In the genomic region with DNA sequence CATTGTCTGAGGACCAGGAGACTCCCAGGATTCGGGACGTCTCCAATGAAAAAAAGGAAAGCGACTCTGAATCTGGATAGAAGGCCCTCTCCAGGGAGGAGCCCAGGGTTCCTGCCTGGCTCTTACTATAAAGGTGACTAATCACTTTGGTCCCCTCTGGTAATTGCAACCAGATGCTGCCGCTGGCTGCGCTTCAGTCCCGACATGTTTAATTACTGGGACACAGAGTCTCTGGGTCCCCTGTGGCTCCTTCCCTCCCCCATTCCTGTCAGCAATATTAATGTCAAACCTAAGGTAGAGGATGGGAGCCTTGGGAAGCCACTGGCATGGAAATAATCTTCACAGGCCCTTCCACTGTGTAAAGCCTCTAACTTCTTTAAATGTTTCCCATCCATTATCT, we compare ENCODE assay signal across 14 mouse cellular contexts. TPM values are rescaled to one million over a fixed set of nuclear protein-coding genes. Genes with fewer than 3 reads are reported as not detected.
DNase-seq lines count a peak whose midpoint lies in the region; ATAC-seq and TF ChIP-seq lines count a peak whose summit lies in the region.
"Had no signal": no experiment of that assay in that cellular context is flagged by ENCODE, and none has a peak within 500 bp of the region (broad histone marks: within the 10 kb centered on the region; RNA-seq: fewer than 3 reads in every experiment).

No protein-coding gene starts in this region.

- H3K27me3 ChIP-seq in midbrain, postnatal 0 days (ENCODE audit: insufficient read depth, low read length), result no peaks in the 10 kb centered on the region
- no peaks in the 10 kb centered on the region for H3K27me3 ChIP-seq in midbrain, embryonic 16.5 days (ENCODE audit: control insufficient read depth, insufficient read depth, low read depth, low read length)
- H3K27me3 ChIP-seq in embryonic facial prominence, embryonic 10.5 days (replicated peaks; ENCODE audit: low read depth, poor library complexity, severe bottlenecking), result peaks cover 27% of the 10 kb centered on the region
- H3K27me3 ChIP-seq in hindbrain, embryonic 15.5 days, result no peaks in the 10 kb centered on the region
- peaks cover 21% of the 10 kb centered on the region; the same call in 1 of the 2 replicates for H3K27me3 ChIP-seq in liver, embryonic 12.5 days (replicated peaks)

- no peaks in the 10 kb centered on the region for H3K36me3 ChIP-seq in midbrain, postnatal 0 days (ENCODE audit: insufficient read depth, low read length)
- no peaks in the 10 kb centered on the region for H3K36me3 ChIP-seq in midbrain, embryonic 16.5 days (ENCODE audit: control insufficient read depth, insufficient read depth, low read length)
- H3K36me3 ChIP-seq in embryonic facial prominence, embryonic 10.5 days (replicated peaks), result no peaks in the 10 kb centered on the region
- H3K36me3 ChIP-seq in hindbrain, embryonic 15.5 days, result no peaks in the 10 kb centered on the region
- no peaks in the 10 kb centered on the region for H3K36me3 ChIP-seq in liver, embryonic 12.5 days
- H3K36me3 ChIP-seq: G1E had no signal

- no peak overlapping the region for H3K4me2 ChIP-seq in midbrain, postnatal 0 days (ENCODE audit: low read depth, low read length, poor library complexity, severe bottlenecking)
- H3K4me2 ChIP-seq in midbrain, embryonic 16.5 days (ENCODE audit: low read length), result no peak overlapping the region
- no peak overlapping the region for H3K4me2 ChIP-seq in hindbrain, embryonic 15.5 days
- no peak overlapping the region for H3K4me2 ChIP-seq in liver, embryonic 12.5 days

- DNase-seq in midbrain, postnatal 0 days (ENCODE audit: low spot score), result peak; percentile 44
- DNase-seq in embryonic facial prominence, embryonic 10.5 days (ENCODE audit: low spot score), result peak; percentile 73
- no peak for DNase-seq in left cerebral cortex, postnatal 10 days (ENCODE audit: extremely low spot score in 1 of 2, low spot score in 2 of 2)
- DNase-seq: cerebellum, adult 11 months; kidney, postnatal 36 days; liver; right cerebral cortex, postnatal 4 days had no signal

- intact Hi-C loops in left cerebral cortex, postnatal 10 days (cut with DNase I), result no loop called here

- TF ChIP-seq CTCF in midbrain, postnatal 0 days (IDR thresholded peaks at IDR 0.05), result no peak

- H3K4me1 ChIP-seq in midbrain, postnatal 0 days (ENCODE audit: insufficient read depth, low read length), result no peaks in the 10 kb centered on the region
- 0 out of 2 replicates have a peak, but pooled peaks cover 4% of the 10 kb centered on the region for H3K4me1 ChIP-seq in midbrain, embryonic 16.5 days (ENCODE audit: control insufficient read depth, insufficient read depth, low read length)
- peaks cover 46% of the 10 kb centered on the region for H3K4me1 ChIP-seq in embryonic facial prominence, embryonic 10.5 days
- peaks cover 13% of the 10 kb centered on the region; the same call in 1 of the 2 replicates for H3K4me1 ChIP-seq in hindbrain, embryonic 15.5 days (replicated peaks)
- H3K4me1 ChIP-seq in liver, embryonic 12.5 days, result peaks cover 44% of the 10 kb centered on the region

- no peak for ATAC-seq in midbrain, postnatal 0 days (ENCODE audit: low FRiP score)
- no peak for ATAC-seq in midbrain, embryonic 16.5 days
- ATAC-seq in hindbrain, embryonic 15.5 days (ENCODE audit: low FRiP score, low read depth), result peak; percentile 52; the same call in 1 of the 2 replicates
- ATAC-seq in liver, embryonic 12.5 days, result no peak
- ATAC-seq in cerebellum, adult (ENCODE audit: insufficient number of reproducible peaks, low FRiP score, low TSS enrichment), result no peak

- WGBS in midbrain, postnatal 0 days, result 31% methylated on average over 6 of the region's 6 CpGs
- 28% methylated on average over 6 of the region's 6 CpGs for WGBS in midbrain, embryonic 16.5 days
- 15% methylated on average over 6 of the region's 6 CpGs for WGBS in embryonic facial prominence, embryonic 10.5 days
- 26% methylated on average over 6 of the region's 6 CpGs for WGBS in hindbrain, embryonic 15.5 days
- 58% methylated on average over 6 of the region's 6 CpGs for WGBS in liver, embryonic 12.5 days (ENCODE audit: insufficient replicate concordance)

- H3K4me3 ChIP-seq in midbrain, postnatal 0 days (ENCODE audit: low read depth, low read length), result no peak overlapping the region
- no peak overlapping the region for H3K4me3 ChIP-seq in midbrain, embryonic 16.5 days (ENCODE audit: low read depth, low read length)
- H3K4me3 ChIP-seq in embryonic facial prominence, embryonic 10.5 days, result peak overlapping the region; percentile 11; the same call in 1 of the 2 replicates
- no peak overlapping the region for H3K4me3 ChIP-seq in hindbrain, embryonic 15.5 days
- H3K4me3 ChIP-seq in liver, embryonic 12.5 days, result no peak overlapping the region

- H3K27ac ChIP-seq in midbrain, postnatal 0 days (ENCODE audit: low read depth, low read length), result no peak overlapping the region
- H3K27ac ChIP-seq in midbrain, embryonic 16.5 days (ENCODE audit: low read length), result no peak overlapping the region
- H3K27ac ChIP-seq in embryonic facial prominence, embryonic 10.5 days (replicated peaks), result 0 out of 2 replicates have a peak overlapping the region, but pooled peaks have one; percentile 31
- no peak overlapping the region for H3K27ac ChIP-seq in hindbrain, embryonic 15.5 days (replicated peaks)
- H3K27ac ChIP-seq in liver, embryonic 12.5 days, result no peak overlapping the region

- H3K9me3 ChIP-seq in midbrain, postnatal 0 days (ENCODE audit: low read length), result no peaks in the 10 kb centered on the region
- no peaks in the 10 kb centered on the region for H3K9me3 ChIP-seq in midbrain, embryonic 16.5 days (replicated peaks; ENCODE audit: control insufficient read depth, low read length, poor library complexity, severe bottlenecking)
- H3K9me3 ChIP-seq in embryonic facial prominence, embryonic 10.5 days, result no peaks in the 10 kb centered on the region
- no peaks in the 10 kb centered on the region for H3K9me3 ChIP-seq in hindbrain, embryonic 15.5 days
- no peaks in the 10 kb centered on the region for H3K9me3 ChIP-seq in liver, embryonic 12.5 days (replicated peaks)
- H3K9me3 ChIP-seq: G1E had no signal

- H3K9ac ChIP-seq in midbrain, postnatal 0 days (replicated peaks; ENCODE audit: low read length, poor library complexity, severe bottlenecking), result no peak overlapping the region
- H3K9ac ChIP-seq in midbrain, embryonic 16.5 days (ENCODE audit: low read depth, low read length), result no peak overlapping the region
- no peak overlapping the region for H3K9ac ChIP-seq in hindbrain, embryonic 15.5 days
- H3K9ac ChIP-seq in liver, embryonic 12.5 days, result no peak overlapping the region

RNA-seq across cellular contexts. Expression of a gene that starts 4.2 kb away (rescaled TPM):
- 1.5 and 2.0 TPM in 2 replicates for total RNA-seq in midbrain, postnatal 0 days (2014; rRNA removed)
- polyA plus RNA-seq in midbrain, postnatal 0 days (2015; fragmentation: Nextera tagmentation; extraction: Ambion mirVana), result 0.69 and 1.2 TPM in 2 replicates
- 0.95 and 1.8 TPM in 2 replicates for polyA plus RNA-seq in midbrain, embryonic 16.5 days (2015; fragmentation: Nextera tagmentation; extraction: Ambion mirVana)
- 0.52 and 0.91 TPM in 2 replicates for polyA plus RNA-seq in embryonic facial prominence, embryonic 10.5 days (2016; fragmentation: Nextera tagmentation; extraction: Ambion mirVana)
- 1.8 and 2.8 TPM in 2 replicates for polyA plus RNA-seq in hindbrain, embryonic 15.5 days (2015; fragmentation: Nextera tagmentation; extraction: Ambion mirVana)
- 0.07 and 0.23 TPM in 2 replicates for polyA plus RNA-seq in liver, embryonic 12.5 days (2016; fragmentation: Nextera tagmentation; extraction: Ambion mirVana)
- 1 to 10 TPM in 1 of 2 experiments, under 1 TPM in 1; 0.77 to 1.0 TPM for total RNA-seq in left cerebral cortex, postnatal 10 days (2021)
- total RNA-seq: granulocyte monocyte progenitor cell, adult 5-6 weeks had no signal
- polyA plus RNA-seq: G1E had no signal

RNA-seq across cellular contexts. Expression of a gene that starts 6.9 kb away (rescaled TPM):
- 14.1 and 19.2 TPM in 2 replicates for total RNA-seq in midbrain, postnatal 0 days (2014; rRNA removed)
- 8.7 and 10.1 TPM in 2 replicates for polyA plus RNA-seq in midbrain, postnatal 0 days (2015; fragmentation: Nextera tagmentation; extraction: Ambion mirVana)
- 13.3 and 13.7 TPM in 2 replicates for polyA plus RNA-seq in midbrain, embryonic 16.5 days (2015; fragmentation: Nextera tagmentation; extraction: Ambion mirVana)
- 29.8 and 31.4 TPM in 2 replicates for polyA plus RNA-seq in embryonic facial prominence, embryonic 10.5 days (2016; fragmentation: Nextera tagmentation; extraction: Ambion mirVana)
- polyA plus RNA-seq in hindbrain, embryonic 15.5 days (2015; fragmentation: Nextera tagmentation; extraction: Ambion mirVana), result 13.6 and 16.9 TPM in 2 replicates
- polyA plus RNA-seq in liver, embryonic 12.5 days (2016; fragmentation: Nextera tagmentation; extraction: Ambion mirVana), result 20.7 and 21.4 TPM in 2 replicates
- 10 to 100 TPM; 16.2 to 17.5 TPM for total RNA-seq in left cerebral cortex, postnatal 10 days (2021)

RNA-seq across cellular contexts. Expression of a gene that starts 8.8 kb away (rescaled TPM):
- not detected in 2 replicates for total RNA-seq in midbrain, postnatal 0 days (2014; rRNA removed)
- not detected in 2 replicates for polyA plus RNA-seq in midbrain, postnatal 0 days (2015; fragmentation: Nextera tagmentation; extraction: Ambion mirVana)
- polyA plus RNA-seq in midbrain, embryonic 16.5 days (2015; fragmentation: Nextera tagmentation; extraction: Ambion mirVana), result not detected in 2 replicates
- 0.12 TPM in 1 of 2 replicates, not detected in the other for polyA plus RNA-seq in embryonic facial prominence, embryonic 10.5 days (2016; fragmentation: Nextera tagmentation; extraction: Ambion mirVana)
- polyA plus RNA-seq in hindbrain, embryonic 15.5 days (2015; fragmentation: Nextera tagmentation; extraction: Ambion mirVana), result not detected in 2 replicates
- polyA plus RNA-seq in liver, embryonic 12.5 days (2016; fragmentation: Nextera tagmentation; extraction: Ambion mirVana), result not detected in 2 replicates
- not detected for total RNA-seq in left cerebral cortex, postnatal 10 days (2021)
- total RNA-seq: adrenal gland, adult 18-20 months; granulocyte monocyte progenitor cell, adult 5-6 weeks had no signal

RNA-seq across cellular contexts. Expression of a gene that starts 19.3 kb away (rescaled TPM):
- 44.6 and 48.2 TPM in 2 replicates for total RNA-seq in midbrain, postnatal 0 days (2014; rRNA removed)
- polyA plus RNA-seq in midbrain, postnatal 0 days (2015; fragmentation: Nextera tagmentation; extraction: Ambion mirVana), result 55.0 and 58.9 TPM in 2 replicates
- 63.3 and 66.8 TPM in 2 replicates for polyA plus RNA-seq in midbrain, embryonic 16.5 days (2015; fragmentation: Nextera tagmentation; extraction: Ambion mirVana)
- 74.2 and 82.8 TPM in 2 replicates for polyA plus RNA-seq in embryonic facial prominence, embryonic 10.5 days (2016; fragmentation: Nextera tagmentation; extraction: Ambion mirVana)
- 64.2 and 65.0 TPM in 2 replicates for polyA plus RNA-seq in hindbrain, embryonic 15.5 days (2015; fragmentation: Nextera tagmentation; extraction: Ambion mirVana)
- 51.0 and 56.6 TPM in 2 replicates for polyA plus RNA-seq in liver, embryonic 12.5 days (2016; fragmentation: Nextera tagmentation; extraction: Ambion mirVana)
- 10 to 100 TPM; 51.8 to 52.9 TPM for total RNA-seq in left cerebral cortex, postnatal 10 days (2021)

RNA-seq across cellular contexts. Expression of a gene that starts 58.4 kb away (rescaled TPM):
- 0.44 and 1.0 TPM in 2 replicates for total RNA-seq in midbrain, postnatal 0 days (2014; rRNA removed)
- 0.27 and 0.75 TPM in 2 replicates for polyA plus RNA-seq in midbrain, postnatal 0 days (2015; fragmentation: Nextera tagmentation; extraction: Ambion mirVana)
- polyA plus RNA-seq in midbrain, embryonic 16.5 days (2015; fragmentation: Nextera tagmentation; extraction: Ambion mirVana), result 1.2 and 1.3 TPM in 2 replicates
- 0.91 and 1.4 TPM in 2 replicates for polyA plus RNA-seq in embryonic facial prominence, embryonic 10.5 days (2016; fragmentation: Nextera tagmentation; extraction: Ambion mirVana)
- 1.2 and 2.9 TPM in 2 replicates for polyA plus RNA-seq in hindbrain, embryonic 15.5 days (2015; fragmentation: Nextera tagmentation; extraction: Ambion mirVana)
- 1.3 and 1.6 TPM in 2 replicates for polyA plus RNA-seq in liver, embryonic 12.5 days (2016; fragmentation: Nextera tagmentation; extraction: Ambion mirVana)
- 1 to 10 TPM in 1 of 2 experiments, under 1 TPM in 1; 0.34 to 1.0 TPM for total RNA-seq in left cerebral cortex, postnatal 10 days (2021)
- total RNA-seq: granulocyte monocyte progenitor cell, adult 5-6 weeks had no signal

Comparison
In these comparisons a context has a peak if more than half of its experiments do, and no peak if none do; other contexts are left out.
1. DNase-seq: peak in midbrain, postnatal 0 days (single experiment) and embryonic facial prominence, embryonic 10.5 days (single experiment); none in left cerebral cortex, postnatal 10 days (0 of 2).